Mouse (Mus musculus) hindbrain, embryonic 12.5 days (tissue): ENCODE measurements around the gene Tnnt1. TPM values are rescaled to one million over a fixed set of nuclear protein-coding genes. Genes with fewer than 3 reads are reported as not detected.

Experiments used
- ATAC-seq: fragments of 200-750 bp; cut with Nextera tagmentation; 2 replicates; pipeline ENCODE4 v1.8.0; 2017; ENCODE audit warnings: moderate TSS enrichment; ENCODE audit not compliant: low FRiP score
- H3K27ac ChIP-seq: fragments of 300-500 bp; sonication (generic); 2 replicates; pipeline ENCODE4 v1.5.1; 2016; ENCODE audit warnings: mild to moderate bottlenecking
- H3K27me3 ChIP-seq: fragments of 300-500 bp; sonication (generic); 2 replicates; pipeline ENCODE4 v1.6.1; 2016; ENCODE audit warnings: mild to moderate bottlenecking
- H3K36me3 ChIP-seq: fragments of 300-500 bp; sonication (generic); 2 replicates; pipeline ENCODE4 v1.6.1; 2016; ENCODE audit warnings: mild to moderate bottlenecking
- H3K4me1 ChIP-seq: fragments of 300-500 bp; sonication (generic); 2 replicates; pipeline ENCODE4 v1.6.1; 2016
- H3K4me2 ChIP-seq: fragments of 300-500 bp; sonication (generic); replicated peaks from 2 replicates; pipeline ENCODE4 v1.6.1; 2016; ENCODE audit warnings: mild to moderate bottlenecking
- H3K4me3 ChIP-seq: fragments of 300-500 bp; sonication (generic); 2 replicates; pipeline ENCODE4 v1.5.1; 2016; ENCODE audit warnings: mild to moderate bottlenecking
- H3K9ac ChIP-seq: fragments of 300-500 bp; sonication (generic); 2 replicates; pipeline ENCODE4 v1.6.1; 2016; ENCODE audit warnings: mild to moderate bottlenecking, moderate library complexity
- H3K9me3 ChIP-seq: fragments of 300-500 bp; sonication (generic); replicated peaks from 2 replicates; pipeline ENCODE4 v1.6.1; 2016; ENCODE audit warnings: mild to moderate bottlenecking
- WGBS: fragments of 180-500 bp; shearing (Covaris S2); methylation state at CpG from one replicate; pipeline ENCODE4 v1.1.7; 2016; 5-methylcytosine and 5-hydroxymethylcytosine counted together
- polyA plus RNA-seq: library from polyadenylated mRNA; unstranded; fragments of >200 nt; fragmentation: Nextera tagmentation; extraction: Ambion mirVana; gene quantifications from 2 replicates; pipeline ENCODE4 v1.2.1, GENCODE M21; 2016

Tnnt1 gene
- polyA plus RNA-seq, 1 experiment from 2014 or later = 19.2 TPM

DNA sequence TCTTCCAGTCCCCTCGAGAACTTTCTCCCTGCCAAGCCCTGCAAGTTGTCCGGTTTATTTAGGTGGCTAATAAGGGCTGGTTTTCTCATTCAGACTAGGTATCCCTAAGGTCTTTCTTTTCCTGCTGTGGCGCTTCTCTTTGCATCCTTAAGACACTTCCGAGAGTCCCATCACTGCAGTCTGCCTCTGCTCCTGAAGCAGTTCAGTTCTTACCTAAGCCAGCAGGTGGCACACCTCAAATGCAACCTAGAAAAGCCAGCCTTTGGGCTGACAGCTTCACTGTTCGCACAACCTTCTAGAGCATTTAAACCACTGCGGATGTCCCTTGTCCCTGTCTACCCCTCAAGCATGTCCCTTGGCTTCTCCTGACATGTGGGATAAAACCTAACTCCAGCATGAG, 36.5 kb downstream of the Tnnt1 start:
- no peak for ATAC-seq
- peaks cover 20% of the 10 kb centered on the region for H3K4me1 ChIP-seq
- peaks cover 41% of the 10 kb centered on the region for H3K36me3 ChIP-seq
- WGBS = 40% methylated on average over 6 of the region's 6 CpGs
- H3K27ac ChIP-seq = no peak overlapping the region
- no peak overlapping the region for H3K9ac ChIP-seq
- H3K9me3 ChIP-seq = no peaks in the 10 kb centered on the region
- peaks cover 25% of the 10 kb centered on the region for H3K27me3 ChIP-seq
- H3K4me2 ChIP-seq = no peak overlapping the region
- H3K4me3 ChIP-seq = no peak overlapping the region

DNA sequence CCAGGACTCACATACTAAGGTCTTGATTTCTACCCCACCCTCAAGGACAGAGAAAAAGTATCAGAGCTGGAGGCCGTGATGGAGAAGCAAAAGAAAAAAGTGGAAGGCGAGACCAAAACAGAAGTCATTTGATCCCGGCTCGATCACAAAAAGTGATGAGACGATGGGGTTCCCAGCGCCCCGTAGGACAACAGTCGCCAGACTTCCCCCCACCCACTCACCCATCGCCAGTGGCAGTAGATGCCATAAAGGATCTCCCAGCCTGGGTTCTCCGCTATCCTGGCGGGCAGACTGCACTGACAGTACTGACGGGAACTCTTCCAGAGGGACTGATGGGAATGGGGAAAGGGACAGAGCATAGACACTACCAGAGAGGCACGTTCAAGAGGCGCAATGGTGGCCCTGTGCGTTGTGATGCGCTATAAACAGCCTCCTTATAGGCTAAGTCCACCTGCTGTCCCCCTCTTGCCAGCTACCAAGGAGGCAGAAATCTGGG, 37.3 kb downstream of the Tnnt1 start:
- 4% methylated on average over 16 of the region's 16 CpGs for WGBS
- Histone ChIP-seq H3K9ac (peak overlapping the region; percentile 52), H3K27ac (peak overlapping the region; percentile 74), H3K36me3 (peaks cover 32% of the 10 kb centered on the region), H3K4me3 (peak overlapping the region; percentile 44), H3K4me2 (peak overlapping the region; percentile 97), H3K9me3 (no peaks in the 10 kb centered on the region), H3K27me3 (peaks cover 33% of the 10 kb centered on the region), H3K4me1 (peaks cover 20% of the 10 kb centered on the region)
- no peak for ATAC-seq

DNA sequence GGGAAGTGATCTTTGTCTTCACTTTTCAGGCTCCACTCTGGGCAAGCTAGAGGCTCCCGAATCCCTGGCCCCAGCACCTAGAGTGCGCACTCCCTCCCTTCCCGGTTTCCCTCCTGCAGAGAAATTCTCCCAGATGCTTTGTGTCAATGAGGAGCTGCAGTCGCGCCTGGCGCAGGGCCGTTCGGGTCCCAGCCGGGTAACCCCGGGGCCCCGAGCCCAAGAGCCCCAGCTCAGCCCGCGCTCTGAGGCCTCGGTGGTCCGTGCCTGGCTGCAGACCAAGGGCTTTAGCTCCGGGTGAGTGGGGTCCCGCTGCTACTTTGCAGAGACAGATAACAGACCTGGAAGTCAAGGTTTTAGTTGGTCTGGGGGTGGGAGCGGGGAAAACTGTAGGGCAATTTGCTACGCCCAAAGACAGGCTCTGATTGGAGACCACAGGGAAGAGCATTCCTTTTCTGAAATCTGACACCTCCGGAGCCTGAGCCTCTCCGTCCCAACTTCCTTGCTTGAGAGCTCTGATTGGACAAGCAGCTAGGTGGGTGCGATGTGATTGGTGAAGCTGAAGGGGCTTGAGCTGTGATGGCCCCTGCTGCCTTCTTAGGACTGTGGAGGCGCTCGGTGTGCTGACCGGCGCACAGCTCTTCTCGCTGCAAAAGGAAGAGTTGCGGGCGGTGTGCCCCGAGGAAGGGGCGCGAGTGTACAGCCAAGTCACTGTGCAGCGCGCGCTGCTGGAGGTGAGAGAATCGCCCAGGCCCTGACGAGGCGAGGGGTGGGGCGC, 38.0 kb downstream of the Tnnt1 start:
- peak overlapping the region; percentile 62 for H3K9ac ChIP-seq
- ATAC-seq = peak; percentile 97
- under 1% methylated on average over 39 of the region's 39 CpGs for WGBS
- H3K27me3 ChIP-seq = peaks cover 40% of the 10 kb centered on the region
- H3K27ac ChIP-seq = peak overlapping the region; percentile 90
- H3K4me2 ChIP-seq = peak overlapping the region; percentile 97
- H3K4me3 ChIP-seq = peak overlapping the region; percentile 44
- H3K9me3 ChIP-seq = no peaks in the 10 kb centered on the region
- H3K36me3 ChIP-seq = peaks cover 26% of the 10 kb centered on the region
- peaks cover 20% of the 10 kb centered on the region for H3K4me1 ChIP-seq

DNA sequence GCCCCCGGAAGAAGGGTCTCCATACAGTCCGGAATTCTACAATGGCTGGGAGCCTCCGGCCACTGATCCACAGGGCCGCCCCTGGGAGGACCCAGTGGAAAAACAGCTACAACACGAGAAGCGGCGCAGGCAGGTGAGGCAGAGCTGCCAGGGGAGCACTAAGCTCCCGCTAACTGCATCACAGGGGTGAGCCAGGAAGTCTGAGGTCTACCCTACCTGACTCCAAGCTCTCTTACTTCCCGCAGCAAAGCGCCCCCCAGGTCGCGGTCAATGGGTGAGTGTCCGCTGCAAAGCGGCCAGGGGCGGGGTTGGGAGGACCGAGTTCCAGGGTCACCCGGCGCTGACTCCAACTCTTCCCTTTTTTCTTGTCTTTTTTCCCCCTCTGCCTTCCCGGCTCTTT, 42.2 kb downstream of the Tnnt1 start:
- no peak overlapping the region for H3K4me2 ChIP-seq
- H3K27ac ChIP-seq = no peak overlapping the region
- no peak for ATAC-seq
- H3K4me1 ChIP-seq = peaks cover 22% of the 10 kb centered on the region
- no peaks in the 10 kb centered on the region for H3K9me3 ChIP-seq
- H3K27me3 ChIP-seq = peaks cover 64% of the 10 kb centered on the region
- H3K9ac ChIP-seq = no peak overlapping the region
- WGBS = 10% methylated on average over 19 of the region's 19 CpGs
- no peaks in the 10 kb centered on the region for H3K36me3 ChIP-seq
- no peak overlapping the region for H3K4me3 ChIP-seq

DNA sequence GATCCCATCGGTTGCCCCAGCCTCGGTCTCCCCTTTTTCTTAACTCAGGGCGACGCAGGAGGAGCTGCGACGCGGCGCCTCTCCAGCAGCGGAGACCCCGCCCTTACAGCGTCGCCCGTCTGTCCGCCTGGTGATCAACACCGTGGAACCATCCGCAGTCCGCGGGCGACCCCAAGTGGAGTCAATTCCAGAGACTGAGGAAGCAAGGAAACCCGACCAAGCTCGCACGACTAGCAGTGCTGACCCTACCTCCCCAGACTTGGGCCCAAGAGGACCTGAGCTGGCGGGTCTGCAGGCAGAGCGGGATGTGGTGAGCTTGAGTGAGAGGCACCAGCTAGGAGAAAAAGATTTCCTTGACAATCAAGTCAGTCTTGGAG, 45.0 kb downstream of the Tnnt1 start:
- peaks cover 65% of the 10 kb centered on the region for H3K27me3 ChIP-seq
- no peaks in the 10 kb centered on the region for H3K36me3 ChIP-seq
- peak overlapping the region; percentile 69 for H3K4me2 ChIP-seq
- no peak overlapping the region for H3K27ac ChIP-seq
- H3K4me3 ChIP-seq = peak overlapping the region; percentile 37
- ATAC-seq = peak; percentile 82
- WGBS = 2% methylated on average over 24 of the region's 24 CpGs
- 0 out of 2 replicates have a peak, but pooled peaks cover 3% of the 10 kb centered on the region for H3K9me3 ChIP-seq
- H3K9ac ChIP-seq = peak overlapping the region; percentile 37
- H3K4me1 ChIP-seq = peaks cover 8% of the 10 kb centered on the region; the same call in 1 of the 2 replicates

DNA sequence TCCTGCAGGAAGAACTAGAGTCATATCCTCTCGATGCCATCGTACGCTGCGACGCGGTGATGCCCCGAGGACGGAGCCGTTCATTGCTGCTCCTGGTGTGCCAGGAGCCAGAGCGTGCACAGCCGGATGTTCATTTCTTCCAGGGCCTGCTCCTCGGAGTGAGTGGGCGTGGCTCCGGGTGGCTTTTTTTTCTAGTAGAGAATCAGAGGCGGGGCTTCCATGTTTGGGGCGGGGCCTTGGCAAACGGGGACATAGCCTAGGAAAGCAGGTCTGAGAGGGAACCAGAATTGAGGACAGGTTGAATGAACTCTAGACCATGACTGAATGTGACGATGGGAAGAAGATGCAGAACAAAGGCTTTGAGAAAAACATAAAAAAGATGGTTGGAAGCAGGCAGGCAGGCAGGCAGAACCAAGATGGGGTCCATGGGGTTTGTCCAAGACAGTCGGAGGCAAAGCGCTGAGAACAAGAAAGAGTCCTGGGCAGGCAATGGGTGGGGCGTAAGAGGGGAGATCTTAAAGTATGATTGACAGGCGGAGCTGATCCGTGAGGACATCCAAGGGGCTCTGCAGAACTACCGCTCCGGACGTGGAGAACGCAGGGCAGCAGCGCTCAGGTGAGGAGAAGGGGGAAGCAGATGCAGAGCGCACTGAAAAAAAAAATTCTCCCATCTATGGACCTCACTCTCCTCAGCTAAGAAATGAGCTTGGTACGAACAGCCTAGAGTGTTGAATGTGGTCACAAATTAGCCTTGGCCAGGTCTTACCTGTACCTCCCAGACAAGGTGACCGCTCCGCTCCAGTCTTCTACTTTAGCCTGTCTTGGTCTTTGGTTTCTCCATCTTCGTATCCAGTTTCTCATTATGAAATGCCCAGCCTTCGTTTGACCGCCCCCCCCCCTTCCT, 45.7 kb downstream of the Tnnt1 start:
- peak overlapping the region; percentile 69 for H3K4me2 ChIP-seq
- H3K4me3 ChIP-seq = peak overlapping the region; percentile 37
- H3K36me3 ChIP-seq = no peaks in the 10 kb centered on the region
- H3K4me1 ChIP-seq = peaks cover 8% of the 10 kb centered on the region; the same call in 1 of the 2 replicates
- peak overlapping the region; percentile 37 for H3K9ac ChIP-seq
- no peak overlapping the region for H3K27ac ChIP-seq
- peaks cover 59% of the 10 kb centered on the region for H3K27me3 ChIP-seq
- 2% methylated on average over 35 of the region's 35 CpGs for WGBS
- ATAC-seq = peak; percentile 44
- 0 out of 2 replicates have a peak, but pooled peaks cover 3% of the 10 kb centered on the region for H3K9me3 ChIP-seq

DNA sequence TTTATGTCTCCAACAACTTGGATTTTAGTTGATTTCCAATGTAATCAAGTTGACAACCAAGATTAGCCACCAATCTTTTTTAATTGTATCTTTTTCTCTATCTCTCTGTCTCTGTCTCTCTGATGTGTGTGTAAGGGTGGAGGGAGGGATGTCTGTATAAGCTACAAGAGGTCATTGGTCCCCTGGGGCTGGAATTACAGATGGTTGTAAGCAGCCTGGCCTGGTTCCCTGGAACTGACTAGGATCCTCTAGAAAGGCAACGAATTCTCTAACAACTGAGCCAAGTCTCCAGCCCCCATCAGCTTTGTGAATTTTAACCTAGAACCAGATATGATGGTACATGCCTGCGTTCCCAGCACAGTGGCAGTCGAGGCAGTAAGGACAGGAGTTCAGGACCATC, 48.4 kb downstream of the Tnnt1 start:
- no peak for ATAC-seq
- Histone ChIP-seq H3K27ac (no peak overlapping the region), H3K36me3 (no peaks in the 10 kb centered on the region), H3K27me3 (peaks cover 32% of the 10 kb centered on the region), H3K9ac (no peak overlapping the region), H3K4me3 (no peak overlapping the region), H3K4me1 (peaks cover 8% of the 10 kb centered on the region; the same call in 1 of the 2 replicates), H3K9me3 (0 out of 2 replicates have a peak, but pooled peaks cover 3% of the 10 kb centered on the region), H3K4me2 (no peak overlapping the region)
- 73% methylated on average over 3 of the region's 3 CpGs for WGBS

DNA sequence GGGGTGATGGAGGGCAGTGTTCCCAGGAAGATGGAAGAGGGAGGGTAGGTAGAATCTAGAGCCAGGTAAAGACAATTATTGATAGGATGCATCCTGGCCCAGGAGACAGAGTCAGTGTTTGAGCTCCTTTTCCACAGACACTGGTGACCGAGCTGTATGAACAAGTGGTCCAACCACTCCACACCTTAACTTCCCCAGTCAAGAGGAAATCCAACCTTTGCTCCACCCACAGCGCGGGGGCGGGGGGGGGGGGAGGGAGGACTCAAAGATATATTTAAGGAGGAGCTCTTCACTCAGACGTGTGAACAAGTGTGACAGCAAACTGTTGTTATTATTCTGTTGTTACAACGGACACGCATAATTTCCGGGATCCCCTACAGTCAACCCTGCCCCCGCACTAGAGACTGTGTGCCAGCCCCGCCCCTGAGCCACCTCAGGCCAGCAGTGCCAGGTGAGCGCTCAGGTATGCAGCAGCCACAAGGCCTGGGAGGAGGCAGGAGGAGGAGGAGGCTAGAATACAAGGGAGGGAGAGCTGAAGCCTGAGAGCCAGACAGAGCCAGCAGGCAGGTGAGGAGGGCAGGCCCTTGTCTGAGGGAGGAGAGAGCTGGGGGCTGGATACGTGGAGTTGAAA, 51.9 kb downstream of the Tnnt1 start:
- H3K27me3 ChIP-seq = peaks cover 8% of the 10 kb centered on the region; the same call in 1 of the 2 replicates
- WGBS = 11% methylated on average over 12 of the region's 12 CpGs
- H3K4me3 ChIP-seq = no peak overlapping the region
- no peak for ATAC-seq
- H3K36me3 ChIP-seq = no peaks in the 10 kb centered on the region
- H3K9me3 ChIP-seq = 0 out of 2 replicates have a peak, but pooled peaks cover 3% of the 10 kb centered on the region
- H3K4me2 ChIP-seq = no peak overlapping the region
- no peak overlapping the region for H3K27ac ChIP-seq
- H3K9ac ChIP-seq = peak overlapping the region; percentile 8; the same call in 1 of the 2 replicates
- no peaks in the 10 kb centered on the region for H3K4me1 ChIP-seq

DNA sequence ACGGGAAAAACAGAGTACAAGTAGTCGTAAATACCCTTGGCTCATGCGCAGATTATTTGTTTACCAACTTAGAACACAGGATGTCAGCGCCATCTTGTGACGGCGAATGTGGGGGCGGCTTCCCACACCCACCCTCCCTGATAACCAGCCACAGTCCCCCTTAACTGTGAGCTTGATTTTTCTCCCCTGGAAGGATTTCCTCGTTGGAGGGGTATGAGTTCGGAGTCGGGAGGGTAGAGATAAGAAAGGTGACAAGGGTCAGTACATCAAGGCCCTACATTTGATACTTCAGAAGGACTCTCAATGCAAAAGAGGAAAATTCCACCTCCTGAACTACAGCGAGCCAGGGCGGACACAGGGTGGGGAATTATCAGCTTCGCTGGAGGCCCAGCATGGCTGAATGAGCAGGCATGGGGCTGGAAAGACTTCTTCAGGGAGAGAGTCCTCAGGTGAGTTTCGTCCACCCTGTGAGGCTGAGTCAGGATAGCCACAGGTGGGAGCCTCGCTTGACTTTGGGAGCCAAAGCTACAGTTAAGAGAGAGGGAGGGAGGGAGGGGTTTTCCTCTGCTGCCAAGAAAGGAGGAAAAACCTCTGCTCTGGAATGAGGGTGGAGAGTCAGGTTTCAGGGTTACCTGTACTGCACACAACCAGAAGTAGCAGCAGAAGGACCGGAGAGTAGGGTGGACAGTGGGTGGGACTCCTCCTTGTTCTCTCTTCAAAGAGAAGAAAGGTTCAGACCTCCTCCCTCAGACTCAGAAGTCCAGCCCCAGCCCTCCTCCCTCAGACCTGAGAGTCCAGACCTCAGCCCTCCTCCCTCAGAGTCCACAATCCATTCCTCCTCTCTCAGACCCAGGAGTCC, 55.4 kb downstream of the Tnnt1 start, which contains the start of gene Eps8l1:
TSS of gene Eps8l1 (plus strand) at position 99 of the 859 bp plus-strand sequence.
- no peak within 1 kb of the TSS for H3K9ac ChIP-seq
- H3K4me2 ChIP-seq = peak within 1 kb of the TSS; percentile 42
- H3K9me3 ChIP-seq = no peaks in the 10 kb centered on the region
- peak within 1 kb of the TSS; percentile 15; the same call in 1 of the 2 replicates for H3K4me3 ChIP-seq
- no peaks in the 10 kb centered on the region for H3K36me3 ChIP-seq
- H3K27ac ChIP-seq = no peak within 1 kb of the TSS
- H3K4me1 ChIP-seq = no peaks in the 10 kb centered on the region
- 76% methylated on average over 14 of the region's 16 CpGs for WGBS
- H3K27me3 ChIP-seq = no peaks in the 10 kb centered on the region
- peak; percentile 50 for ATAC-seq
